Mouse (Mus musculus): ENCODE data around the gene Arfip1.

Arfip1 gene

DNA sequence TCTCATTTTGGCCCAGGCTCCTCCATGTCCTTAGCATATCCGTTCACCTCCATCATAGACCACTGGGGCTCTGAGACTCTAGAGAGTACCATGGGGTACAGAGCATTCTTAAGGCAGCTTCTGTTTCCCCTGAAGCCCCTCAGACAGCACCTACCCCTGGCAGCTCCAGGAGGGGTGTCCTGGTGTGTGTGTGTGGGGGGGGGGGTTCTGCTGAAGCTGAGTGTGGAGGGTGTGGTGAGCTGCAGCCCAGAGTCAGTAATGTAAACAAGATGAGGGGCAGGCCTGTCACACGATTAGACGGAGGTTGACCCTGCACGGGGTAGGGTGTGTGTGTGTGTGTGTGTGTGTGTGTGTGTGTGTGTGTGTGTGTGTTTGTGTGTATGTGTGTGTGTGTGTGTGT is 120.7 kb downstream of the Arfip1 start:
- in situ Hi-C loops (cut with MboI; ENCODE audit: low sequenced_read_pairs) = no loop called here

GRCm38 (mm10) chr3:84460952-84461351 is 121.5 kb downstream of the Arfip1 start:
- in situ Hi-C loops (cut with MboI; ENCODE audit: low sequenced_read_pairs) = no loop called here

DNA sequence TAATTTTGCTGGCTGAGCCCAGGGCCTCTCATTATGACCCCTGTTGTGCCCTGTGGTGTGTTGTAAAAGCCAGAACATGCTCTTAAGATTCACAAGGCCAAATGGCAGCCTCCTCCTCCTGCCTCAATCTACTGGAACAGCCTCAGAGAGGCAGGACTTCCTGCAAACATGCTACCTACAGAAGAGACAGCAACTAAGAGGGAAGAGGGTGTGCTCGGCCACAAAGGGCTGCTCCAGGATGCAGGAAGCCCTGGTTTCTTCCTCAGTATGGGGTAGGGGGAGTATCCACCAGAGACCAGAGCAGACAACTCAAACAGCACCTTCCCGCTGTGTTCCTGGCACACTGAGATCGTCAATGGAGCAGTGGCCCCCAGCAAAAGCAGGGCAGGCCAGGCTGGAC is 121.9 kb downstream of the Arfip1 start:
- in situ Hi-C loops (cut with MboI; ENCODE audit: low sequenced_read_pairs) = no loop called here

GRCm38 (mm10) chr3:84455733-84456417 is 126.5 kb downstream of the Arfip1 start:
- in situ Hi-C loops (cut with MboI; ENCODE audit: low sequenced_read_pairs) = no loop called here

DNA sequence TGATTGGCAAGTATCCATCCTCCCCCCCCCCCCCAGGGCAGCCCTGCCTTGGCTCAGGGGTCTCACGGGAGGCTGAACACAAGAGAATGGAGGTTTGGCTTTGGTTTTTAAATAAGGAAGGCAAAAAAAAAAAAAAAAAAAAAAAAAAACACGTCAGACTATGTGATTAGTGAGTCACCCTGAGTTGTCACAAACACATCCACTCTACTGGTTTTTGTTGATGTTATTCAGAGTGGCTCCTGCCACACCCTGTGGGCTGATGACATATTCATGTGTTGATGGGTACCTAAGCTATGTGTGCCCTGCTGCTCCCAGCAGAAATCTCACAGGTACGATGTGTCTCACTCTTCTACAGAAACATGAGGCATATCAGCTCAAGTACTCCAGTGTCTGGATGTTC is 131.8 kb downstream of the Arfip1 start:
- in situ Hi-C loops (cut with MboI; ENCODE audit: low sequenced_read_pairs) = no loop called here

DNA sequence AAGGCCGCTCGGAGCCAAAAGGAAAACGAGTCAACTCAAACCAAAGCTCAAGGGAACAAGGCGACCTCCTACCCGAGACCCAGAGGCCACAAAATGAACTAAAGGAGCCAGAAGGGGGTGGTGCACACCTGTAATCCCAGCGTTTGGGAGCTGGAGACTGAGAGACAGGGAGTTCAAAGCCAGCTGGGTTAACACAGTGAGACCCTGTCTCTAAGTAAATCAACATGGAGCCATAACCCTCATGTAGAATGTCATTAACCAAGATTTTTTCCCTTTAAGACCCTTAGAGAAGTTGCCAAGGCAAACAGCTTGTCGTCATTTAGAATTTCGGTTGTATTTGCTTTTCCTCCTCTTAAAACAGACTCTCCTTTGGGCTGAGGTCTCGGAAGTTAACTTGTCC is 133.4 kb downstream of the Arfip1 start:
- in situ Hi-C loops (cut with MboI; ENCODE audit: low sequenced_read_pairs) = no loop called here

GRCm38 (mm10) chr3:84447803-84448202 is 134.6 kb downstream of the Arfip1 start:
- in situ Hi-C loops (cut with MboI; ENCODE audit: low sequenced_read_pairs) = no loop called here

Data from CH12F3 (cell line).